9 mouse cellular contexts compared by ENCODE assay signal in the genomic region with DNA sequence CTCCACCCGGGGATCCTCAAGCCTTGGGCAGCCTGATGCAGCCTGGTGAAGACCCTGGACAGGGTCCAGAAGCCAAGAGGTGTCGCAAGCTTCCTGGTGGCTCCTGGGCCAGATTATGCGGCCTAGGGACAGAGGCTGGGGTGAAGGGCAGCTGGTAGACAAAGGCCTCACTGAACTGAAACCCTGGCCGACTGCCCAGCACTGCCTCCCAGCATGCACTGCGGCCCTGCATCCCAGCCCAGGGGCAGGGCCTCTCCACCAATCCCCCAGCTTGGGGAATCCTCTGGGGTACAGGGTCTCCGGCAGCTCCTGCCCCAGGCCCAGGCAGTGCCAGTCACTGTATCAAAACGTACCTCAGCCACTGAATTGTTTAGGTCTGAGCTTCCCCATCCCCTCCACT. TPM values are rescaled to one million over a fixed set of nuclear protein-coding genes. Genes with fewer than 3 reads are reported as not detected.
DNase-seq lines count a peak whose midpoint lies in the region; ATAC-seq lines count a peak whose summit lies in the region.
"Had no signal": no experiment of that assay in that cellular context is flagged by ENCODE, and none has a peak within 500 bp of the region (broad histone marks: within the 10 kb centered on the region; RNA-seq: fewer than 3 reads in every experiment).

No protein-coding gene starts in this region.

- H3K9me3 ChIP-seq in liver, embryonic 11.5 days (ENCODE audit: control insufficient read depth, low read length): no peaks in the 10 kb centered on the region
- H3K9me3 ChIP-seq in hindbrain, embryonic 13.5 days: no peaks in the 10 kb centered on the region
- no peaks in the 10 kb centered on the region for H3K9me3 ChIP-seq in neural tube, embryonic 15.5 days (replicated peaks)

- H3K4me1 ChIP-seq in liver, embryonic 11.5 days (replicated peaks; ENCODE audit: control insufficient read depth, insufficient read depth, low read length): peaks cover 18% of the 10 kb centered on the region
- peaks cover 45% of the 10 kb centered on the region for H3K4me1 ChIP-seq in hindbrain, embryonic 13.5 days (replicated peaks)
- peaks cover 26% of the 10 kb centered on the region for H3K4me1 ChIP-seq in neural tube, embryonic 15.5 days

- peak; percentile 47 for DNase-seq in liver
- DNase-seq in liver, embryonic 11.5 days (ENCODE audit: low spot score): no peak
- peak; percentile 68 to 74 for DNase-seq in left cerebral cortex, adult 8-10 months (ENCODE audit: low spot score in 2 of 2)
- no peak for DNase-seq in urinary bladder, postnatal 25 days (ENCODE audit: low spot score)
- no peak for DNase-seq in thymus, postnatal 25 days

- H3K9ac ChIP-seq in liver, embryonic 11.5 days (ENCODE audit: low read depth, low read length): no peak overlapping the region
- H3K9ac ChIP-seq in hindbrain, embryonic 13.5 days: 0 out of 2 replicates have a peak overlapping the region, but pooled peaks have one; percentile 2
- no peak overlapping the region for H3K9ac ChIP-seq in neural tube, embryonic 15.5 days (replicated peaks)

- no peaks in the 10 kb centered on the region for H3K36me3 ChIP-seq in liver, embryonic 11.5 days (ENCODE audit: control insufficient read depth, insufficient read depth, low read length)
- no peaks in the 10 kb centered on the region for H3K36me3 ChIP-seq in hindbrain, embryonic 13.5 days
- no peaks in the 10 kb centered on the region for H3K36me3 ChIP-seq in neural tube, embryonic 15.5 days

- H3K4me3 ChIP-seq in liver, embryonic 11.5 days (ENCODE audit: low read depth, low read length): no peak overlapping the region
- H3K4me3 ChIP-seq in hindbrain, embryonic 13.5 days: no peak overlapping the region
- no peak overlapping the region for H3K4me3 ChIP-seq in neural tube, embryonic 15.5 days (replicated peaks)

- H3K27ac ChIP-seq in liver, embryonic 11.5 days (ENCODE audit: low read depth, low read length): no peak overlapping the region
- peak overlapping the region; percentile 63 for H3K27ac ChIP-seq in hindbrain, embryonic 13.5 days
- peak overlapping the region; percentile 14; the same call in 1 of the 2 replicates for H3K27ac ChIP-seq in neural tube, embryonic 15.5 days (replicated peaks)

- no peak overlapping the region for H3K4me2 ChIP-seq in liver, embryonic 11.5 days
- no peak overlapping the region for H3K4me2 ChIP-seq in hindbrain, embryonic 13.5 days
- H3K4me2 ChIP-seq in neural tube, embryonic 15.5 days: no peak overlapping the region

- H3K27me3 ChIP-seq in liver, embryonic 11.5 days (replicated peaks; ENCODE audit: control insufficient read depth, insufficient read depth, low read length): no peaks in the 10 kb centered on the region
- H3K27me3 ChIP-seq in hindbrain, embryonic 13.5 days: no peaks in the 10 kb centered on the region
- no peaks in the 10 kb centered on the region for H3K27me3 ChIP-seq in neural tube, embryonic 15.5 days (replicated peaks)

- 80% methylated on average over 7 of the region's 7 CpGs for WGBS in liver, embryonic 11.5 days
- 33% methylated on average over 7 of the region's 7 CpGs for WGBS in hindbrain, embryonic 13.5 days
- WGBS in neural tube, embryonic 15.5 days: 34% methylated on average over 7 of the region's 7 CpGs

- ATAC-seq in liver, embryonic 11.5 days (replicated peaks; ENCODE audit: low FRiP score): no peak
- ATAC-seq in common myeloid progenitor, adult 5-6 weeks (replicated peaks; ENCODE audit: low read depth, poor library complexity, severe bottlenecking): peak; percentile 57
- no peak for ATAC-seq in hindbrain, embryonic 13.5 days (ENCODE audit: low FRiP score)
- 0 out of 2 replicates have a peak, but pooled peaks have one; percentile 28 for ATAC-seq in neural tube, embryonic 15.5 days (ENCODE audit: low FRiP score)

RNA-seq across cellular contexts. Expression of a gene that starts 17.1 kb away (rescaled TPM):
- polyA plus RNA-seq in liver, embryonic 11.5 days (2014; fragmentation: Nextera tagmentation; extraction: Ambion mirVana): 2.2 and 2.5 TPM in 2 replicates
- total RNA-seq in common myeloid progenitor, adult 5-6 weeks (2017): not detected in 2 replicates
- 0.04 TPM in 1 of 2 replicates, not detected in the other for polyA plus RNA-seq in hindbrain, embryonic 13.5 days (2015; fragmentation: Nextera tagmentation; extraction: Ambion mirVana)
- not detected for total RNA-seq in left cerebral cortex, adult 8-10 months (2022)
- polyA plus RNA-seq in neural tube, embryonic 15.5 days (2015; fragmentation: Nextera tagmentation; extraction: Ambion mirVana): 0.05 TPM in 1 of 2 replicates, not detected in the other
- total RNA-seq: heart, postnatal 14 days had no signal

RNA-seq across cellular contexts. Expression of a gene that starts 29.2 kb away (rescaled TPM):
- polyA plus RNA-seq in liver, embryonic 11.5 days (2014; fragmentation: Nextera tagmentation; extraction: Ambion mirVana): 5.9 and 6.1 TPM in 2 replicates
- total RNA-seq in common myeloid progenitor, adult 5-6 weeks (2017): not detected in 2 replicates
- polyA plus RNA-seq in hindbrain, embryonic 13.5 days (2015; fragmentation: Nextera tagmentation; extraction: Ambion mirVana): 10.8 and 11.3 TPM in 2 replicates
- 10 to 100 TPM; 14.1 to 15.7 (median 15.3) TPM for total RNA-seq in left cerebral cortex, adult 8-10 months (2022)
- 7.2 and 7.4 TPM in 2 replicates for polyA plus RNA-seq in neural tube, embryonic 15.5 days (2015; fragmentation: Nextera tagmentation; extraction: Ambion mirVana)

RNA-seq across cellular contexts. Expression of a gene that starts 48.8 kb away (rescaled TPM):
- 0.07 and 0.29 TPM in 2 replicates for polyA plus RNA-seq in liver, embryonic 11.5 days (2014; fragmentation: Nextera tagmentation; extraction: Ambion mirVana)
- not detected in 2 replicates for total RNA-seq in common myeloid progenitor, adult 5-6 weeks (2017)
- polyA plus RNA-seq in hindbrain, embryonic 13.5 days (2015; fragmentation: Nextera tagmentation; extraction: Ambion mirVana): 8.1 and 9.3 TPM in 2 replicates
- under 1 TPM in 1 of 4 experiments, not detected in 3; 0.11 TPM for total RNA-seq in left cerebral cortex, adult 8-10 months (2022)
- 3.8 and 4.7 TPM in 2 replicates for polyA plus RNA-seq in neural tube, embryonic 15.5 days (2015; fragmentation: Nextera tagmentation; extraction: Ambion mirVana)
- total RNA-seq: heart, postnatal 14 days had no signal

RNA-seq across cellular contexts. Expression of a gene that starts 55.7 kb away (rescaled TPM):
- 2.9 and 4.0 TPM in 2 replicates for polyA plus RNA-seq in liver, embryonic 11.5 days (2014; fragmentation: Nextera tagmentation; extraction: Ambion mirVana)
- not detected in 2 replicates for total RNA-seq in common myeloid progenitor, adult 5-6 weeks (2017)
- 2.2 and 2.6 TPM in 2 replicates for polyA plus RNA-seq in hindbrain, embryonic 13.5 days (2015; fragmentation: Nextera tagmentation; extraction: Ambion mirVana)
- total RNA-seq in left cerebral cortex, adult 8-10 months (2022): 10 to 100 TPM; 17.7 to 21.1 (median 19.2) TPM
- 2.8 and 3.5 TPM in 2 replicates for polyA plus RNA-seq in neural tube, embryonic 15.5 days (2015; fragmentation: Nextera tagmentation; extraction: Ambion mirVana)

Comparison
In these comparisons a context has a peak if more than half of its experiments do, and no peak if none do; other contexts are left out.
1. DNase-seq: peak in liver (single experiment) and left cerebral cortex, adult 8-10 months (2 of 2); none in liver, embryonic 11.5 days (single experiment), urinary bladder, postnatal 25 days (single experiment) and thymus, postnatal 25 days (single experiment).
2. ATAC-seq: peak in common myeloid progenitor, adult 5-6 weeks (single experiment) and neural tube, embryonic 15.5 days (single experiment); none in liver, embryonic 11.5 days (single experiment) and hindbrain, embryonic 13.5 days (single experiment).